Mouse (Mus musculus): Measurements from ENCODE around the gene Gm21094. TPM values are rescaled to one million over a fixed set of nuclear protein-coding genes. Genes with fewer than 3 reads are reported as not detected.
"Not testable (repeated sequence)": the region's sequence is repeated elsewhere in the genome, so short reads cannot be mapped to it uniquely, and the experiment has no call there.

The Gm21094 gene
- not detected for total RNA-seq (2021)
- long read RNA-seq, experiment 1: 0 reads
- long read RNA-seq, experiment 2: 0 reads

DNA sequence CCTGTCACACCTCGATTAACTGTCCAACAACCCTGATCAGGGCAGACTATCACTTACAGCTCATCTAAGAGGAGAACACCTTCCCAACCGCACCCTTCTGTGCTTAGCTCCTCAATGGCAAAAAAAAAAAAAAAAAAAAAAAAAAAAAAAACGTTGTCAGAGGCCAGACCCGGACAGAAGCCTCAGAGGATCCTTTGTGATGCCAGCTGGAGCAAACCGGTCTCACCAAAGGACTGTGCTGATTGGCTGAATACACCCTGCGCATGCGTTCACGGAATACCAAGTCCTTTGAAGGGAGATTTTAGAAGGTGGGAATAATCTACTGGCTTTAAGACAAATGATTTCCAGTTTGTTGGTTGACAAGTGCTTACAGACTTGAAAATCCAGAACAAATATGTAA is at the start of gene Gm21094:
Gm21094 (minus strand) TSS at position 101 of the 400 bp plus-strand sequence.
- not testable (repeated sequence) for DNase-seq

Measured in adrenal gland, postnatal 10 days (tissue).